ENCODE assay signal across 19 mouse cellular contexts in the genomic region with DNA sequence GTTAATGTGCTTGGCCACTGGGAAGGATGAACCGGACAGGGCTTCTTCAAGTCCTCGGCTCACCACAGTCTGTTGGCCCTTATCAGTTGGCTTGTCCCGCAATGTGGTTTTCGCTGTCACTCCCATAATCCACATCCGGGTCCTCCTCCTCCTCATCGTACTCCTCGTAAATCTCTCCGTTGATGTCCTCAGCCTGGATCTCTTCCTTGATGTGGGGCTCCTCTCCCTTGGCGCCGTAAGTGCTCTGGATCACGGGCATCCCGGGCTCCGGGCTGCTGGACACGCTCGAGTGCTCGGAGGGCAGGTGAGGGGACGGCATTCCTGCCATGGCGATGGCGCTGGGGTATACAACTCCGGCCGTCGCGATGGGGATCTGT.
DNase-seq lines count a peak whose midpoint lies in the region.
"Had no signal": no experiment of that assay in that cellular context is flagged by ENCODE, and none has a peak within 500 bp of the region (broad histone marks: within the 10 kb centered on the region; RNA-seq: fewer than 3 reads in every experiment).

No protein-coding gene starts in this region.

- peak overlapping the region; percentile 13 for H3K4me3 ChIP-seq in megakaryocyte, embryonic 14.5 days (replicated peaks)
- H3K4me3 ChIP-seq: neural tube, embryonic 12.5 days had no signal

- peaks cover 11% of the 10 kb centered on the region for H3K9me3 ChIP-seq in megakaryocyte, embryonic 14.5 days
- H3K9me3 ChIP-seq: neural tube, embryonic 12.5 days had no signal

- no peaks in the 10 kb centered on the region for H3K27me3 ChIP-seq in megakaryocyte, embryonic 14.5 days (replicated peaks)
- H3K27me3 ChIP-seq: neural tube, embryonic 12.5 days had no signal

- peaks cover 11% of the 10 kb centered on the region for H3K4me1 ChIP-seq in megakaryocyte, embryonic 14.5 days
- H3K4me1 ChIP-seq: neural tube, embryonic 12.5 days had no signal

- H3K36me3 ChIP-seq in megakaryocyte, embryonic 14.5 days (replicated peaks; ENCODE audit: low read length), result no peaks in the 10 kb centered on the region

- DNase-seq in kidney, postnatal 10 days, result peak; percentile 17
- DNase-seq in kidney, adult 8-10 months, result no peak
- DNase-seq in MEL-GATA-1-ER (ENCODE audit: extremely low read depth, low read depth), result peak; percentile 86
- peak; percentile 61 for DNase-seq in liver
- no peak for DNase-seq in lung, postnatal 4 days
- DNase-seq in embryo, embryonic 10.5 days (ENCODE audit: low spot score), result no peak
- DNase-seq in thymus, postnatal 14 days, result no peak
- DNase-seq: B cell, adult 2 months; cerebellum, adult 9-10 months; embryo, embryonic 11 days; gastrocnemius, postnatal 10 days; heart, postnatal 14 days; kidney, adult 18-20 months; layer of hippocampus, adult 9-11 months; lung, adult 2 months; right cerebral cortex, postnatal 4 days; thymus, postnatal 4 days had no signal

Comparison
In these comparisons a context has a peak if more than half of its experiments do, and no peak if none do; other contexts are left out.
1. DNase-seq: peak in kidney, postnatal 10 days (single experiment), MEL-GATA-1-ER (single experiment) and liver (single experiment); none in kidney, adult 8-10 months (0 of 2), lung, postnatal 4 days (0 of 2), embryo, embryonic 10.5 days (single experiment) and thymus, postnatal 14 days (single experiment).